Mouse (Mus musculus) liver, embryonic 16.5 days (tissue): ENCODE measurements around the gene Pou5f1. TPM values are rescaled to one million over a fixed set of nuclear protein-coding genes. Genes with fewer than 3 reads are reported as not detected.

Experiments used
- ATAC-seq: fragments of 200-750 bp; cut with Nextera tagmentation; 2 replicates; pipeline ENCODE4 v1.8.0; 2017; ENCODE audit warnings: low read depth, mild to moderate bottlenecking, moderate number of reproducible peaks, moderate library complexity
- H3K27ac ChIP-seq: fragments of 300-500 bp; sonication (generic); 2 replicates; pipeline ENCODE4 v1.5.1; 2014; ENCODE audit warnings: mild to moderate bottlenecking, low read length
- H3K27me3 ChIP-seq: fragments of 300-500 bp; sonication (generic); 2 replicates; pipeline ENCODE4 v1.6.1; 2014; ENCODE audit warnings: low read depth, low read length, mixed read lengths; ENCODE audit not compliant: control insufficient read depth, insufficient read depth
- H3K36me3 ChIP-seq: fragments of 300-500 bp; sonication (generic); 2 replicates; pipeline ENCODE4 v1.6.1; 2014; ENCODE audit warnings: mild to moderate bottlenecking; ENCODE audit not compliant: control insufficient read depth, insufficient read depth
- H3K4me1 ChIP-seq: fragments of 300-500 bp; sonication (generic); 2 replicates; pipeline ENCODE4 v1.6.1; 2014; ENCODE audit warnings: low read depth, low read length, mixed read lengths; ENCODE audit not compliant: control insufficient read depth
- H3K4me2 ChIP-seq: fragments of 300-500 bp; sonication (generic); 2 replicates; pipeline ENCODE4 v1.6.1; 2014; ENCODE audit warnings: low read depth, low read length, mixed read lengths
- H3K4me3 ChIP-seq: fragments of 300-500 bp; sonication (generic); 2 replicates; pipeline ENCODE4 v1.5.1; 2014; ENCODE audit warnings: low read depth, mild to moderate bottlenecking, low read length
- H3K9ac ChIP-seq: fragments of 300-500 bp; sonication (generic); 2 replicates; pipeline ENCODE4 v1.6.1; 2014; ENCODE audit warnings: low read depth, low read length
- H3K9me3 ChIP-seq: fragments of 300-500 bp; sonication (generic); replicated peaks from 2 replicates; pipeline ENCODE4 v1.6.1; 2016; ENCODE audit warnings: low read length; ENCODE audit not compliant: control insufficient read depth
- WGBS: fragments of 180-500 bp; shearing (Covaris S2); extraction: QIAGEN DNeasy Blood & Tissue Kit; methylation state at CpG from one replicate; pipeline ENCODE4 v1.1.7; 2014; ENCODE audit not compliant: insufficient replicate concordance; 5-methylcytosine and 5-hydroxymethylcytosine counted together
- polyA plus RNA-seq: library from polyadenylated mRNA; unstranded; fragments of >200 nt; fragmentation: Nextera tagmentation; extraction: Ambion mirVana; gene quantifications from 2 replicates; pipeline ENCODE4 v1.2.1, GENCODE M21; 2015

Pou5f1 gene
- polyA plus RNA-seq, 1 experiment from 2014 or later = not detected

- Histone ChIP-seq H3K27ac (peak overlapping the region; percentile 82), H3K9ac (peak overlapping the region; percentile 74), H3K36me3 (peaks cover 12% of the 10 kb centered on the region), H3K4me2 (peak overlapping the region; percentile 80), H3K9me3 (no peaks in the 10 kb centered on the region), H3K4me1 (peaks cover 31% of the 10 kb centered on the region), H3K4me3 (peak overlapping the region; percentile 81), H3K27me3 (no peaks in the 10 kb centered on the region)
- 16% methylated on average over 12 of the region's 12 CpGs for WGBS
- no peak for ATAC-seq
Measured at GRCm38 (mm10) chr17:35517526-35517925, 11.7 kb downstream of the Pou5f1 start.

GRCm38 (mm10) chr17:35524354-35524753, 18.5 kb downstream of the Pou5f1 start:
- no peak for ATAC-seq
- no peaks in the 10 kb centered on the region for H3K9me3 ChIP-seq
- no peak overlapping the region for H3K9ac ChIP-seq
- H3K4me3 ChIP-seq = no peak overlapping the region
- no peak overlapping the region for H3K4me2 ChIP-seq
- H3K4me1 ChIP-seq = no peaks in the 10 kb centered on the region
- peaks cover 3% of the 10 kb centered on the region for H3K36me3 ChIP-seq
- H3K27me3 ChIP-seq = no peaks in the 10 kb centered on the region
- no peak overlapping the region for H3K27ac ChIP-seq
- WGBS = 84% methylated on average over 9 of the region's 9 CpGs

- no peaks in the 10 kb centered on the region for H3K4me1 ChIP-seq
- H3K9ac ChIP-seq = no peak overlapping the region
- no peak overlapping the region for H3K27ac ChIP-seq
- peaks cover 3% of the 10 kb centered on the region for H3K36me3 ChIP-seq
- no peak overlapping the region for H3K4me3 ChIP-seq
- H3K4me2 ChIP-seq = no peak overlapping the region
- no peaks in the 10 kb centered on the region for H3K27me3 ChIP-seq
- no peak for ATAC-seq
- no peaks in the 10 kb centered on the region for H3K9me3 ChIP-seq
- 42% methylated on average over 8 of the region's 8 CpGs for WGBS
Measured at GRCm38 (mm10) chr17:35526644-35527043, 20.8 kb downstream of the Pou5f1 start.

GRCm38 (mm10) chr17:35532360-35532759, 26.5 kb downstream of the Pou5f1 start:
- Histone ChIP-seq H3K27me3 (no peaks in the 10 kb centered on the region), H3K4me1 (no peaks in the 10 kb centered on the region), H3K27ac (no peak overlapping the region), H3K9ac (no peak overlapping the region), H3K4me3 (no peak overlapping the region), H3K4me2 (no peak overlapping the region), H3K36me3 (no peaks in the 10 kb centered on the region; the same call in 1 of the 2 replicates), H3K9me3 (no peaks in the 10 kb centered on the region)
- ATAC-seq = no peak
- 11% methylated on average over 3 of the region's 3 CpGs for WGBS

GRCm38 (mm10) chr17:35532901-35533300, 27.1 kb downstream of the Pou5f1 start, which contains the start of gene Psors1c2:
Gene Psors1c2, plus strand, starts transcription at chr17:35533201.
- H3K4me2 ChIP-seq = no peak within 1 kb of the TSS
- ATAC-seq = no peak
- H3K9ac ChIP-seq = no peak within 1 kb of the TSS
- no peaks in the 10 kb centered on the region for H3K27me3 ChIP-seq
- H3K27ac ChIP-seq = no peak within 1 kb of the TSS
- H3K9me3 ChIP-seq = no peaks in the 10 kb centered on the region
- H3K4me3 ChIP-seq = no peak within 1 kb of the TSS
- H3K36me3 ChIP-seq = no peaks in the 10 kb centered on the region; the same call in 1 of the 2 replicates
- H3K4me1 ChIP-seq = no peaks in the 10 kb centered on the region
- WGBS = 17% methylated on average over 7 of the region's 7 CpGs

GRCm38 (mm10) chr17:35534343-35534742, 28.5 kb downstream of the Pou5f1 start:
- Histone ChIP-seq H3K9me3 (no peaks in the 10 kb centered on the region), H3K36me3 (no peaks in the 10 kb centered on the region), H3K9ac (no peak overlapping the region), H3K4me2 (no peak overlapping the region), H3K4me1 (no peaks in the 10 kb centered on the region), H3K27ac (no peak overlapping the region), H3K27me3 (no peaks in the 10 kb centered on the region), H3K4me3 (no peak overlapping the region)
- 9% methylated on average over 6 of the region's 6 CpGs for WGBS
- ATAC-seq = no peak

- no peak overlapping the region for H3K4me2 ChIP-seq
- no peaks in the 10 kb centered on the region for H3K36me3 ChIP-seq
- no peak overlapping the region for H3K4me3 ChIP-seq
- H3K27me3 ChIP-seq = no peaks in the 10 kb centered on the region
- no peak overlapping the region for H3K9ac ChIP-seq
- no peak overlapping the region for H3K27ac ChIP-seq
- H3K9me3 ChIP-seq = no peaks in the 10 kb centered on the region
- H3K4me1 ChIP-seq = no peaks in the 10 kb centered on the region
- 55% methylated on average over 4 of the region's 4 CpGs for WGBS
- no peak for ATAC-seq
Measured at GRCm38 (mm10) chr17:35537421-35537820, 31.6 kb downstream of the Pou5f1 start.

GRCm38 (mm10) chr17:35538476-35538875, 32.7 kb downstream of the Pou5f1 start:
- no peaks in the 10 kb centered on the region for H3K9me3 ChIP-seq
- H3K27me3 ChIP-seq = no peaks in the 10 kb centered on the region
- no peaks in the 10 kb centered on the region for H3K4me1 ChIP-seq
- no peak overlapping the region for H3K9ac ChIP-seq
- no peak overlapping the region for H3K4me3 ChIP-seq
- no peak overlapping the region for H3K27ac ChIP-seq
- no peak for ATAC-seq
- H3K4me2 ChIP-seq = no peak overlapping the region
- WGBS = 49% methylated on average over 1 of the region's 1 CpGs
- no peaks in the 10 kb centered on the region for H3K36me3 ChIP-seq

GRCm38 (mm10) chr17:35539540-35539939, 33.7 kb downstream of the Pou5f1 start:
- no peak overlapping the region for H3K9ac ChIP-seq
- H3K4me3 ChIP-seq = no peak overlapping the region
- ATAC-seq = no peak
- H3K36me3 ChIP-seq = no peaks in the 10 kb centered on the region
- H3K4me1 ChIP-seq = no peaks in the 10 kb centered on the region
- H3K9me3 ChIP-seq = no peaks in the 10 kb centered on the region
- no peak overlapping the region for H3K27ac ChIP-seq
- WGBS = 48% methylated on average over 10 of the region's 10 CpGs
- H3K4me2 ChIP-seq = no peak overlapping the region
- H3K27me3 ChIP-seq = no peaks in the 10 kb centered on the region
